Mouse (Mus musculus) MEL (cell line): ENCODE measurements at regions not wholly inside any gene's neighbourhood (a gene's known extent, or its start where the extent isn't known, plus 50 kb on each side); places are given as distances from the start of the nearest gene placed in this dataset.

Source experiments
- DNase-seq: peaks from one replicate; pipeline ENCODE4 v3.0.0; 2011; ENCODE audit warnings: low read depth, low spot score
- H3K27ac ChIP-seq: 2 replicates; pipeline ENCODE4 v1.5.1; 2012; ENCODE audit warnings: low read depth, mild to moderate bottlenecking, control low read depth, low read length, moderate library complexity; ENCODE audit not compliant: control insufficient read depth
- H3K27me3 ChIP-seq, 2 experiments: fragments of 150-350 bp in 1 of 2; sonication (generic) in 1 of 2; 2 replicates each; pipeline ENCODE4 v1.6.1; 2012; ENCODE audit warnings: low read length in 2 of 2, mild to moderate bottlenecking in 2 of 2, improper control_type of control experiment in 1 of 2, moderate library complexity in 1 of 2; ENCODE audit not compliant: insufficient read depth in 2 of 2, control insufficient read depth in 1 of 2
- H3K36me3 ChIP-seq, 2 experiments: 2 replicates each; pipeline ENCODE4 v1.6.1; 2012 to 2014; ENCODE audit warnings: low read length in 2 of 2, improper control_type of control experiment in 1 of 2, inconsistent platforms in 1 of 2, mild to moderate bottlenecking in 1 of 2; ENCODE audit not compliant: insufficient read depth in 2 of 2, control insufficient read depth in 1 of 2
- H3K4me1 ChIP-seq, 2 experiments: fragments of 150-350 bp in 1 of 2; sonication (generic) in 1 of 2; 2 replicates each; pipeline ENCODE4 v1.6.1; 2012; ENCODE audit warnings: low read length in 2 of 2, improper control_type of control experiment in 1 of 2, mild to moderate bottlenecking in 1 of 2; ENCODE audit not compliant: insufficient read depth in 2 of 2, control insufficient read depth in 1 of 2
- H3K4me3 ChIP-seq, 2 experiments: fragments of 150-350 bp in 1 of 2; sonication (generic) in 1 of 2; 2 replicates each; pipeline ENCODE4 v1.5.1; 2012; ENCODE audit warnings: low read depth in 2 of 2, low read length in 2 of 2, mild to moderate bottlenecking in 2 of 2, moderate library complexity in 2 of 2, control low read depth in 1 of 2, improper control_type of control experiment in 1 of 2; ENCODE audit not compliant: control insufficient read depth in 1 of 2, insufficient read depth in 1 of 2
- H3K79me2 ChIP-seq: 2 replicates; pipeline ENCODE4 v1.6.1; 2012; ENCODE audit warnings: mild to moderate bottlenecking, low read length, moderate library complexity; ENCODE audit not compliant: control insufficient read depth, poor library complexity, insufficient read depth
- H3K9ac ChIP-seq: 2 replicates; pipeline ENCODE4 v1.6.1; 2012; ENCODE audit warnings: low read depth, mild to moderate bottlenecking, control low read depth, low read length, moderate library complexity; ENCODE audit not compliant: control insufficient read depth, poor library complexity, severe bottlenecking
- H3K9me3 ChIP-seq: fragments of 150-350 bp; sonication (generic); replicated peaks from 2 replicates; pipeline ENCODE4 v1.6.1; 2012; ENCODE audit warnings: mild to moderate bottlenecking, low read length, improper control_type of control experiment, moderate library complexity; ENCODE audit not compliant: insufficient read depth
- BHLHE40 ChIP-seq: IDR thresholded peaks from 2 replicates; pipeline ENCODE4 v1.6.1; 2012; ENCODE audit warnings: low read depth, mild to moderate bottlenecking, inconsistent platforms, low read length, improper control_type of control experiment, borderline replicate concordance
- CHD1 ChIP-seq: IDR thresholded peaks from 2 replicates; pipeline ENCODE4 v1.6.1; 2012; ENCODE audit warnings: low read depth, mild to moderate bottlenecking, inconsistent platforms, low read length, improper control_type of control experiment
- CTCF ChIP-seq, 3 experiments: IDR thresholded peaks in 2 of 3; conservative IDR thresholded peaks in 1 of 3; 2 replicates each; pipeline ENCODE4 v1.5.1; 2011 to 2012; ENCODE audit warnings: low read length in 3 of 3, low read depth in 2 of 3, mild to moderate bottlenecking in 2 of 3, improper control_type of control experiment in 1 of 3, inconsistent platforms in 1 of 3, mixed read lengths in 1 of 3, moderate library complexity in 1 of 3; ENCODE audit not compliant: control insufficient read depth in 1 of 3, insufficient read depth in 1 of 3, poor library complexity in 1 of 3, severe bottlenecking in 1 of 3
- E2F4 ChIP-seq: IDR thresholded peaks from 2 replicates; pipeline ENCODE4 v1.6.1; 2011; ENCODE audit warnings: low read depth, low read length, improper control_type of control experiment, borderline replicate concordance
- ELF1 ChIP-seq: IDR thresholded peaks from 2 replicates; pipeline ENCODE4 v1.6.1; 2014; ENCODE audit warnings: low read depth, mild to moderate bottlenecking, inconsistent platforms, low read length, improper control_type of control experiment, moderate library complexity
- GABPA ChIP-seq: IDR thresholded peaks from 2 replicates; pipeline ENCODE4 v1.6.1; 2012; ENCODE audit warnings: low read depth, mild to moderate bottlenecking, inconsistent platforms, low read length, improper control_type of control experiment, moderate library complexity
- HCFC1 ChIP-seq: IDR thresholded peaks from 2 replicates; pipeline ENCODE4 v1.6.1; 2012; ENCODE audit warnings: low read depth, mild to moderate bottlenecking, inconsistent platforms, low read length, improper control_type of control experiment, moderate library complexity
- JUND ChIP-seq: IDR thresholded peaks from 2 replicates; pipeline ENCODE4 v1.6.1; 2011; ENCODE audit warnings: low read depth, mild to moderate bottlenecking, improper control_type of control experiment, low read length
- KAT2A ChIP-seq: conservative IDR thresholded peaks from 2 replicates; pipeline ENCODE4 v1.6.1; 2012; ENCODE audit warnings: low read depth, low read length, improper control_type of control experiment, inconsistent platforms
- MAFK ChIP-seq: IDR thresholded peaks from 2 replicates; pipeline ENCODE4 v1.6.1; 2011; ENCODE audit warnings: low read depth, mild to moderate bottlenecking, low read length, improper control_type of control experiment, borderline replicate concordance
- MAX ChIP-seq: IDR thresholded peaks from 2 replicates; pipeline ENCODE4 v1.6.1; 2011; ENCODE audit warnings: low read length, improper control_type of control experiment
- MEF2A ChIP-seq: IDR thresholded peaks from 2 replicates; pipeline ENCODE4 v1.6.1; 2014; ENCODE audit warnings: low read depth, mild to moderate bottlenecking, inconsistent platforms, low read length, improper control_type of control experiment; ENCODE audit not compliant: poor library complexity, insufficient replicate concordance, severe bottlenecking; ENCODE audit errors: extremely low read depth
- MYB ChIP-seq: IDR thresholded peaks from 2 replicates; pipeline ENCODE4 v1.6.1; 2011; ENCODE audit warnings: mild to moderate bottlenecking, low read depth, low read length, improper control_type of control experiment
- MYC ChIP-seq: IDR thresholded peaks from 2 replicates; pipeline ENCODE4 v1.6.1; 2011; ENCODE audit warnings: low read depth, mild to moderate bottlenecking, low read length, improper control_type of control experiment, moderate library complexity
- NRF1 ChIP-seq: IDR thresholded peaks from 2 replicates; pipeline ENCODE4 v1.6.1; 2014; ENCODE audit warnings: low read depth, mild to moderate bottlenecking, inconsistent platforms, low read length, improper control_type of control experiment, moderate library complexity; ENCODE audit not compliant: poor library complexity, insufficient read depth, severe bottlenecking
- POLR2A ChIP-seq, 2 experiments: IDR thresholded peaks; 2 replicates each; pipeline ENCODE4 v1.6.1; 2011 to 2012; ENCODE audit warnings: low read length in 2 of 2, mild to moderate bottlenecking in 2 of 2, control low read depth in 1 of 2, improper control_type of control experiment in 1 of 2, low read depth in 1 of 2, moderate library complexity in 1 of 2; ENCODE audit not compliant: control insufficient read depth in 1 of 2, insufficient read depth in 1 of 2, poor library complexity in 1 of 2
- POLR2AphosphoS2 ChIP-seq: IDR thresholded peaks from 2 replicates; pipeline ENCODE4 v1.6.1; 2011; ENCODE audit warnings: low read length, improper control_type of control experiment
- POLR2AphosphoS5 ChIP-seq: IDR thresholded peaks from 2 replicates; pipeline ENCODE4 v1.6.1; 2012; ENCODE audit warnings: low read depth, borderline replicate concordance, mild to moderate bottlenecking, inconsistent platforms, low read length, moderate library complexity, mixed read lengths
- SIN3A ChIP-seq: IDR thresholded peaks from 2 replicates; pipeline ENCODE4 v1.6.1; 2012; ENCODE audit warnings: low read length, improper control_type of control experiment, inconsistent platforms
- SMC3 ChIP-seq: IDR thresholded peaks from 2 replicates; pipeline ENCODE4 v1.6.1; 2011; ENCODE audit warnings: low read depth, low read length, improper control_type of control experiment
- TBP ChIP-seq: IDR thresholded peaks from 2 replicates; pipeline ENCODE4 v1.8.0; 2011; ENCODE audit warnings: low read depth, low read length, improper control_type of control experiment
- TCF12 ChIP-seq: IDR thresholded peaks from 2 replicates; pipeline ENCODE4 v1.6.1; 2014; ENCODE audit warnings: low read depth, mild to moderate bottlenecking, inconsistent platforms, low read length, improper control_type of control experiment, moderate library complexity
- UBTF ChIP-seq: IDR thresholded peaks from 2 replicates; pipeline ENCODE4 v1.6.1; 2012; ENCODE audit warnings: low read depth, mild to moderate bottlenecking, inconsistent platforms, low read length, improper control_type of control experiment, moderate library complexity, borderline replicate concordance; ENCODE audit not compliant: insufficient read depth
- USF2 ChIP-seq, 2 experiments: IDR thresholded peaks; 2 replicates each; pipeline ENCODE4 v1.6.1; 2011 to 2012; ENCODE audit warnings: improper control_type of control experiment in 2 of 2, low read length in 2 of 2, borderline replicate concordance in 1 of 2, inconsistent platforms in 1 of 2, low read depth in 1 of 2, mild to moderate bottlenecking in 1 of 2; ENCODE audit not compliant: insufficient read depth in 1 of 2
- ZKSCAN1 ChIP-seq: IDR thresholded peaks from 2 replicates; pipeline ENCODE4 v1.6.1; 2012; ENCODE audit warnings: low read depth, mild to moderate bottlenecking, inconsistent platforms, low read length, improper control_type of control experiment, moderate library complexity
- ZMIZ1 ChIP-seq: IDR thresholded peaks from 2 replicates; pipeline ENCODE4 v1.6.1; 2012; ENCODE audit warnings: low read depth, mild to moderate bottlenecking, inconsistent platforms, low read length, improper control_type of control experiment, moderate library complexity
- ZNF384 ChIP-seq: IDR thresholded peaks from 2 replicates; pipeline ENCODE4 v1.6.1; 2012; ENCODE audit warnings: low read depth, mild to moderate bottlenecking, inconsistent platforms, low read length, improper control_type of control experiment

DNA sequence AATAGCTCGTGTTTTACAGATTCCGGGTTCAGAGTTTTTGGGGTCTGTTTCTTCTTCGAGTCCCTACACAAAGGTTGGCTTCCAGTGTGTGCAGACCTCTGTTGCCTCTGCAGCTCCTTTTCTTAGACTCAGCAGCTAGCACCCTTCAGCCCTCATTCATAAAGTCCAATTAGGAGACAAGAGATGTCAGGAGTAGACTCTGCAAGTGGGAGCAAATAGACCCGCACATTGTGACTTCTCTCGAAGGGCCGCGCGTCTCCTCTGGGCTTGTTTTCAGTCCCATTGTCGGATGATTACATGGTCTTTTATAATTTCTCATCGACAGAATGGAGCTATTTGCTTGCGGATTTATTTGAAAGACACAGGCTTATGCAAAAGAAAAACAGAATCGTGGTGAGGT is 76.8 kb downstream of the Sox2 start:
- H3K9me3 ChIP-seq, result no peaks in the 10 kb centered on the region
- no peak overlapping the region for H3K4me3 ChIP-seq
- DNase-seq, result no peak
- H3K4me1 ChIP-seq, result no peaks in the 10 kb centered on the region
- no peak overlapping the region for H3K9ac ChIP-seq
- H3K36me3 ChIP-seq, result no peaks in the 10 kb centered on the region
- no peaks in the 10 kb centered on the region for H3K79me2 ChIP-seq
- no peaks in the 10 kb centered on the region for H3K27me3 ChIP-seq
- TF ChIP-seq ZMIZ1 (no peak), ZNF384 (no peak), UBTF (no peak), ZKSCAN1 (no peak), BHLHE40 (no peak), ELF1 (no peak), MYB (no peak), POLR2A (IDR thresholded peaks at IDR 0.05; ENCODE audit: control insufficient read depth in 1 of 2, insufficient read depth in 1 of 2, low read depth in 1 of 2, low read length in 2 of 2, poor library complexity in 1 of 2) (no peak), GABPA (no peak), NRF1 (no peak), CTCF (IDR thresholded peaks at IDR 0.05 in 2 of 3, conservative IDR thresholded peaks at IDR 0.05 in 1 of 3; ENCODE audit: control insufficient read depth in 1 of 3, insufficient read depth in 1 of 3, low read depth in 2 of 3, low read length in 3 of 3, poor library complexity in 1 of 3, severe bottlenecking in 1 of 3) (no peak), E2F4 (no peak), MAFK (no peak), SIN3A (no peak), MAX (no peak)
- H3K27ac ChIP-seq, result no peak overlapping the region

DNA sequence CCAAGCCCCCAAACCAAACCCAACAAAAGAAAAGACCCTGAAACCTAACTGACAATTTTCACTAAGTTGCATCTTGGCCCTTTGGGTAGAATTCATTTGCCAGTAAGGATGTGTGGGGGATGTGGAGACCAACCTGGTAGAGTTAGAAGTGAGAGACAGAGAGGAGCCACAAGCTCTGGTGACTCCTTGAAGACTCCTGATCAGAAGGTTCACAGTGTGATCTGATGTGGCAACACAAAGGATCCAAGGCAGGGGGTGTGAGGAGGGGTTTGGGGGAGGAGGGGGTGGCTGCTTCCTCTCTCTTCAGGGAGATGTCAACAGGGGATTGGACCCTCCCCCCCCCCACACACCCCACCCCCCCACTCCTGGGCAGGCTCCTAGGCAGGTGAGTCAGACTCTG is 78.1 kb downstream of the Sox2 start:
- Histone ChIP-seq H3K27me3 (no peaks in the 10 kb centered on the region), H3K4me1 (no peaks in the 10 kb centered on the region), H3K36me3 (no peaks in the 10 kb centered on the region), H3K4me3 (no peak overlapping the region), H3K9me3 (no peaks in the 10 kb centered on the region)
- no peak for DNase-seq
- no peak for TF ChIP-seq ELF1
- TF ChIP-seq UBTF, result no peak
- TF ChIP-seq E2F4, result no peak
- TF ChIP-seq MYC, result no peak
- no peak for TF ChIP-seq JUND
- no peak for TF ChIP-seq MYB
- no peak for TF ChIP-seq CHD1
- no peak for TF ChIP-seq POLR2AphosphoS5
- TF ChIP-seq TBP, result no peak
- TF ChIP-seq USF2 (IDR thresholded peaks at IDR 0.05; ENCODE audit: borderline replicate concordance in 1 of 2, insufficient read depth in 1 of 2, low read depth in 1 of 2, low read length in 2 of 2), result no peak
- TF ChIP-seq POLR2AphosphoS2, result no peak
- no peak for TF ChIP-seq KAT2A
- TF ChIP-seq MEF2A, result no peak
- TF ChIP-seq MAFK, result no peak
- TF ChIP-seq TCF12, result no peak
- TF ChIP-seq SMC3, result no peak
- TF ChIP-seq HCFC1, result no peak
- TF ChIP-seq ZNF384, result no peak
- no peak for TF ChIP-seq GABPA
- TF ChIP-seq, all 39 proteins: peak for 0
- Histone ChIP-seq H3K27ac (no peak overlapping the region), H3K9ac (no peak overlapping the region), H3K79me2 (no peaks in the 10 kb centered on the region)
